Mouse (Mus musculus) gastrocnemius, adult 18-20 months (tissue): Measurements from ENCODE around the gene Tph1. TPM values are rescaled to one million over a fixed set of nuclear protein-coding genes. Genes with fewer than 3 reads are reported as not detected.
"Not testable (repeated sequence)": the region's sequence is repeated elsewhere in the genome, so short reads cannot be mapped to it uniquely, and the experiment has no call there.

ENCODE experiments used
- DNase-seq: peaks from one replicate; pipeline ENCODE4 v3.0.0; 2021; ENCODE audit warnings: low spot score
- long read RNA-seq, 2 experiments: library from polyadenylated mRNA; stranded (forward); transcript quantifications; one replicate each; pipeline ENCODE4 v2.0.0; 2021
- total RNA-seq, 2 experiments: library from RNA; stranded (reverse); gene quantifications; 2 replicates each; pipeline ENCODE4 v1.2.3; 2021

Gene Tph1
- total RNA-seq, result under 1 TPM; 0.21 to 0.41 TPM
- long read RNA-seq, experiment 1, partial matches to known transcripts, result 0 of 1 reads
- long read RNA-seq, experiment 1, other reads (novel, unspliced or antisense), result 1 of 1 reads
- long read RNA-seq, experiment 2, result 0 reads

DNA sequence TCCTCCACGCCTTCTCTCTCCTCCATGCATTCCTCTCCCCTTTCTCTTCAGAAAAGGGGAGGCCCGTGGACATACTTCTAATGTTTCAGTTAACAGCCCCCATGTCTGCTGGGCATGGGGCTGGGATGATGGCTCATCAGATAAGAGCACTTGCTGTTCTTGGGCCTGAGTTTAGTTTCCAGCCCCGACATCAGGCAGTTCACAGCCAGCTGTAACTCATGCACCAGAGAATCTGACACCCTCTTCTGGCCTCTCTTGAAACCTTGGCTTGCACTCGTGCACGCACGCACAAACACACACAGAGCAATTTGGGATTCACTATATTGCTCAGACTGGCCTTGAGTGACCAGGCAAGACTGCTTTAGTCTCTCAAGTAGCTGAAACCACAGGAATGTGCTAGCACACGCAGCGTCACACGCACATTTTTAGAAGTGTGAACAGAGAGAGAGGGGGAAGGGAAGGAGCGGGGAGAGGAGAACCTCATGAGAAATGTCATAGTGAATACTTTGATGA lies at the start of gene Tph1:
Gene Tph1 (minus strand): TSS at position 378 of the 513 bp plus-strand sequence.
- DNase-seq, result peak; percentile 26

DNA sequence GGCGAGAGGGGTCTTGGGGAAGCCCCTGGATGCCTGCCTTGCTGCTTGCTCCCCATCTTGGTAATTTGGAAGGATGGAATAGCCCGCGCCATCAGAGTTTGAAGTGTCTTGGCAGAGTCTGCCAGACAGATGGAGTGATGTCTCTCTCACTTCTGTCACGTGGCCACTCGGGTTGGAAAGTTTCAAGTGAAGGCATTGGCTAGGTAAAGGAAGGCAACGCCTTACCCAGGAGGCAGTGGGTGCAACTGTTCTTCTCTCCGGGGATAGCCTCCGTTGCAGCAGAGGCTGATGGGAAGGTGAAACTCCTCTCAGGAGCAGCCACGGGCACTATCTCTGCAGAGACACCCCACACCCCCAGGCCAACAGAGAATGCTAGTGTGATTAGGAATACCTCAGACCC lies 48.1 kb upstream of the Tph1 start:
- DNase-seq, result no peak

DNA sequence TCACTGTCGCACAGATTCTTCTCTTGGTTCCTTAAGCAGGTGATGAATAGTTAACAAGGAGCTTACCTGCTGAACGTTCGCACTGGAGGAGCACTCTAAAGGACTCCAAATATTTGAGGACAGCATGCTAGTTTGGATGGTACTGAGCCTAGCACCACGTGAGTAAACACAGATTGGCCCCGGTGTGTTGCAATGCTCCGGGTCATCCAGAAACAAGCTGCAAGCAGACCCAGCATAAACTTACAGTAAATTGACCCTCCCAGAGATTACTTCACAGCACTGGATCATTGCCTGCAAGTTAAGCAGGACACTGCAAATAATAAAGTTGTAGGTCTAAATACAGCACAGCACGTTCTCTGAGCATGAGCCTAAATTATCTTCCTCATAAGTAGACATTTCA lies 47.2 kb upstream of the Tph1 start:
- peak; percentile 88 for DNase-seq

DNA sequence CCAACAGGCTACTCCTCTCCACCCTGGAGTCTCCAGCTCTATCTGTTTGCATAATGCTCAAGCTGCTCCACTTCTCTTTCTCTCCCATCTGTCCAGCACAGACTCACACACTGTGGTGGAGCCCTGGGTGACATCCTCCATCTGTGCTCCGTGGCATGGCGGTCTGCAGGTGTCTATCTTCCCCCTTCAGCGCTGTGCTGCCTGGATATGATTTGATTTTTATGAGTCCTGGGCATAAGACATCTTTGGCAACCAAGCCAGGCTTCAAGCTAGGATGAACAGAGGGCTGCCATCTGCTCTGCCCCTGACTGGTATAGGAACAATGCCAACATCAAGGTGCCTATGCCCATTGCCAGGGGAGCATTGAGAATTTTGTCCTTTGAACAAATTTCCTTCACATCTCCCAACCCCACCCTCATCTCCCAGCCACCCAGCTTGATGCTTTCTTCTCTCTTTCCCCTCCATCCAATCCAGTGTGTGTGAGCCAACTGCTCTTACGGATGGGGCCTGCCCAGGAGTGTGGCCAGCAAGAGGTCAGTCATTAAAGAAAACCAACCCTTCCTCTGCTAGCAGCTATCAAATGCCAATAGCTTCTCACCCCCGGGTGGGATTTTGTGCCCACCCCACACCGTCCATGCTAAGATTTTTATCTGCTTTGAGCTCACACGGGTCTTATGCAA lies 46.4 kb upstream of the Tph1 start:
- no peak for DNase-seq

DNA sequence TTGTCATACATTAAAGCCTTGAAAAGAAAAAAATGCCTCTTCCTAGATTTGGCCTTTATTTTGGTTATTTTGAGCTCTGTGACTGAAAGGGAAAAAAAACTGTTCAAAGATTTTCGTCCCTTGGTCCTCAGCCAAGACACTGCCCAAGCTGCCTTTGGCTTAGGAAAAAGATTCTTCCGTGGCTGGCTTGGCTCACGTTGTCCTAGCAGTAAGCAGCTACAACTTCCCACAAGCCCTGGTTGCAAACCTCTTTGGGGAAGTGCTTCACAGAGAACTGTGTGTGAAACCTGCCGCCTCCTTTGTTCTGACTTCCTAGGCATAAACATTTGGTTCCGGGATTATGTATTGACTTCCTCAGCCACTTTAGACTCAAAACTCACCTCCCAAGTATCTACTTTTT lies 44.6 kb upstream of the Tph1 start:
- peak; percentile 38 for DNase-seq

DNA sequence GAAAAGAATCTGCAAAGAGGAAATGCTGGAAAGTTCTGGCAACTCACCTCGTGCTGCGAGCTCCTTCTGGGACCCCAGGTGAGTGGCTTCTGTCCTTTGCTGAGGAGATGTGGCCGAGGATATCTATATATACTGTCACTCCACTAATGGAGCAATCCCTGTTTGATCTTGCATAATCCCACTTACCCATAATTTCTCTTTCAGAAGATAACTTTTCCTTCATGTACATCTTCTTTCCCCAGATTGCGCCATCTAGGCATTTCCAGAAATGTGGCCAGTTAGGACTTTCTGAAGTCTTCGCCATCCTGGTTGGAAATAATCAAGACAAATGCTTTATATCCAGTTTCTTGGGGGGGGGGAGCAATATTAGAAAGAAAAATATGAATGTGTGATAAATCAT lies 43.3 kb upstream of the Tph1 start, which contains the start of gene Saa3:
Gene Saa3 (minus strand): TSS at position 101 of the 400 bp plus-strand sequence.
- no peak for DNase-seq

DNA sequence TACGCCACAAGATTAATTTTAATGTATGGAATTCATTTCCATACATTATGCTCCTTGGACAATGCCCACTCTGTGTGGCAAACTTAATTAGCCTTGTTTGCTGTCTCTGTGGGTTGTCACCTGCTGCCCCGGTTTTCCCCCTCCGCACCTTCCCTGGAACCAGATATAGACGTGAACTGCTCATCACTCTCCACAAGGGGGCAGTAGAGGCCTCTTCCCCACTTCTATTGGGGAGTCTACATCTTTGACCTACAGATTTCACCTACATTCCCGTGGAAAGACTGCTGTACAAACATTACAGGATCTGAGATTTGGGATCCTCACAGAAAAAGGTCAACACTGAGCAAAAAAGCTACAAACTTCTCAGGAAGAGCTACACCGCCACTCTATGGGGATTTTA lies 42.2 kb upstream of the Tph1 start:
- DNase-seq, result peak; percentile 67

DNA sequence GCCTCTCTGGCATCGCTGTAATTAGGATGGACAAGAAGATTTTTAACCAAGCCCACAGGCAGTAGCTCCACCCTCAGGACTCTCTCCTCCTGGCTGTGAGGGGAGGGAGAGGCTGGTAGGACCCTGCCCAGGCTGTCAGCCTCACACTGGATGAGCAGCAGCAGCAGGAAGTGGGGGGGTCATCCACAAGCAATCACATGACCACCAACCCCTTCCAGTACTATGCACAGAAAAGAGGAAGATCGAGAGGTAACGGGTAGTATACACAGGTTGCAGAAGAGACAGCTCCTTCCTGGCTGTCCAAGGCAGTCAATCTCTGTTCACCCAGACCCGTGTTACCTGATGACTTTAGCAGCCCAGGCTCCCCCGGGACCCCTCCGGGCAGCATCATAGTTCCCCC lies 39.9 kb upstream of the Tph1 start:
- DNase-seq, result no peak

DNA sequence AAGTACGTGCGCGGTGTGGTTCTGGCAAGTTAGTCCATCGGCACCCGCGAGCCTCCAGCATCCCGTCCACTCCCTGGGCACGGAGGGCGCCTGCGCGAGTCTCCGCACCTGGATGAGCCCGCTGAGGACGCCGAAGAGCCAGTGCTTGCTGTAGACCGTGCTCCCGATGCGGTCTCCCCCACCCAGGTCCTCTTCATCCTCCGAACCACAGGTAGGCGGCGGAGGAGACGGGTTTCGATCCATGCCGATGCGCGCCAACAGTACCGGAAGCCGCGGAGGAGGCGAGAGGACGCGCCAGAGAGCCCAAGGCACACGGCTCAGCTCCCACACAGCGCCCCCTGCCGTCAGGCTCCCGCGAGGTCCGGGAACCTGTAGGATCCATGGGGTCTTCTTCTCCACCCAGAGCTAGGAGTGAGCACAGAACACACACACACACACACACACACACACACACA lies 38.1 kb upstream of the Tph1 start, which contains the start of gene Saal1:
Gene Saal1 (minus strand): TSS at position 291 of the 455 bp plus-strand sequence.
- peak; percentile 81 for DNase-seq

DNA sequence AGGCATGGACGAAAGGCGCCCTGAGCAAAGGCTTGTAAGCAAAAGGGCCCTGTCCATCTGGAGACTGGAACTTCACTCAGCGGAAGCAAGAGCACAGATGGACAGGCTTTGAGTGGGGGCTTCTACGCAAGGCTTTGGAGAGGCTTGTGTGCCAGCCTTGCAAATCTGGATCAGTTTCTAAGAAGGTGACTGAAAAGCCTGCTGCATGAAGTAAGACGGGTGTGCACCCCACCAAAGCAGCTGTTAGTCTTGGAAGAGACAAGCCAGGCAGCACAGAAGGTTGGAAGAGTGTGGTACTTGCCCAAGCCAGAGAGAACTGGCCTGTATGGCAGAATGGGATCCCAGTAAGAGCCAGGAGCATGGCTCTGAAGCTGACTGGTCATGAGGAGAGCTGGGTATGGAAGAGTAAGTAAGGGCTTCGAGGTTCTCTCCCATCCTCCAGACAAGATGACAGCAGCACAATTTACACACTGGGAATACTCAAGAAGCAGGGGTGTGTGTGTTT lies 28.2 kb upstream of the Tph1 start:
- no peak for DNase-seq

DNA sequence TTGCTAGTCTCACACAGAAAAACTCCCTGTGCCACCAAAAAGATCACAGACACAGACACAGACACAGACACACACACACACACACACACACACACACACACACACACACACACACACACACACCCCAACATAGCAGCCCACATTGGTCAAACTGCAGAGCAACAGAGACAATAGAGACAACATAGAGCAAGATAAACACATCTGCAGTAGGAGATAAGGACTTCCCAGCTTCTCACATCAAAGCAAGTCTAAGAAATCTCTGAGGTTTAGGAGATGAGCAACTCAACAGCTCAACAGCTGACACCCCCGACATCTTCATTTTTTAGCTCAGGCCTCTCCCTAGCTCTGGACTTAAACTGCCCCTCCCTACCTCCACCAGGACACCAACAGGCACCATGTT lies 24.4 kb upstream of the Tph1 start:
- no peak for DNase-seq

DNA sequence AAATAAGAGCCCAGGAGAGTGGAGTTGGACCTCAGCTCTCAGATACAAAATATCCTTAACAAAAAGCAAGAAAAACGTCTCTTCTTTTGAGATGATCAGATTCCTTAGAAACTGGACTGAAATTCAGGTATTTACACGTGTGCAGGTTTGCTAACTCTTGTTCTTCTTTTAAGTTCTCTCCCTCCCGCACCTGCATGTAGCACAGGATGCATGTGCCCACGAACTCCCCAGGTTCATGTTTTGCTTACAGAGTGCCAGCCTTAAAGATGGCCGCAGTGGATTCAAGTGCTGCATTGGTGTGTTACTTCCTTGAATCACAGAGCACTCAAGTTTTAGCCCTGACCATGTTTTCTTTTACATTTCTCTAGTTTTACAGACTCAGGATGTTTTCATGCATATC lies 14.5 kb upstream of the Tph1 start:
- no peak for DNase-seq

DNA sequence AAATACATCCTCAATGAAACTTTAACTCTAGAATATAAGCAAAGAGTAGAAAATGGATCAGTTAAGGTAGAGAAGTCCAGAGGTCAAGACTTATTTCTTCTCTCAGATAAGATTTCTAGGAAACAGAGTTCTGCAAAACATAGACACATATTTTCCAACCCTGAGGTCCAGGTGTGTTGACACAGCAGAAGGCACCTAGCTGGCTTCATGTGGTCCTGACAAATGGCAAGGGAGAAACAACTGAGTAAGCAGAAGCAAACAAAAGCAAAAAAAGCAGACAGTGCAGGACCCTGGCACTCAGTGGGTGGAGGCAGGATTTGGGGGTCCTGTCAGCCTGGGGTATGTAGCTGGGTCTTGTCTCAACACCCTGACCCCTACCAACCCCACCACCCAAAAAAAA lies 8.4 kb upstream of the Tph1 start:
- DNase-seq, result no peak

DNA sequence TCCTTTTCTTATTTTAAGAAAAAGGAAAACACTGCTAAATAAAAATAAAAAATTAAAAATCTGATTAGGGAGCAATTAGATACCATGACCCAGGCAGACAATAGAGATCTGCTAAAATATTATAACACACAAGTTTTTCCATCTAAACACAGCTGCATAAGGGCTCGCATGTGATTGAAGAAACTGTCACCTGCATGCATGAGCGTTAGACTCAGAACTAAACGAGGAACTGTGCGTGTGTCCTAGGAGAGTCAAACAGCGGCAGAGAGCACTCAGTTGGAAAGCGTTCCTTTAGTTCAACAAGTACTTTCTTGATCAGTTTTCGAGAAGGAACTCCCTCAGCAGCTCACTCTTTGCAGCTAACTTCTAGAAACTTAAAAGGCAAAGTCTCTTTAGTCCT lies 6.7 kb upstream of the Tph1 start:
- not testable (repeated sequence) for DNase-seq

DNA sequence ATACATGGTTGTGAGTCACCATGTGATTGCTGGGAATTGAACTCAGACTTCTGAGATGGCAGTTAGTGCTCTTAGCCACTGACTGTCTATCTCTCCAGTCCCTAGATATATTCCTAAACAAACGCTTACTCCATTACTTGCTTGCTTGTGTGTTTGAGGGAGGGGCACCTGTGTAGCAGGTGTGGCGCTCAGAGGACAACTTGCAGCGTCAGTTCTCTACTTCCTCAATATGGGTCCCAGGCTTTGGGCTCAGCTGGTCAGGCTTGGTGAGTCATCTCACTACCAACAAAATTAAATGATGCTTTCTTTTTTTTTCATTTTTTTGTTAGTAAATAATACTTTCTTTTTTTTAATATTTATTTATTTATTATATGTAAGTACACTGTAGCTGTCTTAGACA lies 6.1 kb upstream of the Tph1 start:
- no peak for DNase-seq

DNA sequence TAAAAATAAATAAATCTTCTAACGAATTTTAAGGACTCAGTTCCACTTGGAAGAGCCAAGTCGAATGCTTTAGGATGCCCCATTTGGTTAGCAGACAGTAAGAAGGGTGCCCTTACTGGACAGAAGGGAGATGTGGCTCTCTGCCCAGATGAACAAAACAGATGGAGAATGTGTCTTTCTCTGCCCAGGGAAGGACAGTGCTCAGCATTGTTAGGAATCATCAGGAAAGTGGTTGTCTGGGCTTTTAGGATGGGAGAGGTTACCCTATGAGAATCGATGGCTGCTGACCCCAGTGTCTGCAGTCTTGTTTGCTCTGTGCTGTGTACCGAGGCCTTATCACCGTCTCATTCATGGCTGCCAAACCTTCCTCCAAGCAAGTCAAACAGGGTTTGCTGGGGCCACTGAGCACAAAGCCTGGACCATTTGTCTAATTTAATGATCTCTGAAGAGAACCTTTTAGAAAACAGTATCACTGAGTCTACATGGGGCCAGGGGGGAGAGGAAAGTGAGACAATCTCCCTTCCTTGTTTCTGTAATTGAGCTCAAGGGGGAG lies 4.5 kb upstream of the Tph1 start:
- DNase-seq, result no peak

DNA sequence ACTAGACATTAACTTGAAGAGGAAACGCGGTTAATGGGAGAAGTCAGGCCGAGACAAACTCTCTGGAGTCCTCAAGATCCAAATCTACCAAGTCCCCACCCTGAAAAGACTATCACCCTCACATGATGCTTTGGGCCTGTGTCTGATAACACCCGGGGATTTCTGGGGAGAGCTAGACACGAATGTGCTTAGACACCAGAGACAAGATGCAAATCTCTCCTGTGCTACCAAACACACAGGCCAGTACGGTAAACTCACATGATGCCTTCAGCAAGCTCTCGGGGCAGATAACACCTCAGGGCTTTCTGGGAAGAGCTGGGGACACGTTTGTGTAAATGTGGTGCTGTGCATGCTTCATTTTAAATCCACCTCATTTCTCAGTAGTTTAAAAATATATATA lies 3.5 kb upstream of the Tph1 start:
- DNase-seq, result no peak

DNA sequence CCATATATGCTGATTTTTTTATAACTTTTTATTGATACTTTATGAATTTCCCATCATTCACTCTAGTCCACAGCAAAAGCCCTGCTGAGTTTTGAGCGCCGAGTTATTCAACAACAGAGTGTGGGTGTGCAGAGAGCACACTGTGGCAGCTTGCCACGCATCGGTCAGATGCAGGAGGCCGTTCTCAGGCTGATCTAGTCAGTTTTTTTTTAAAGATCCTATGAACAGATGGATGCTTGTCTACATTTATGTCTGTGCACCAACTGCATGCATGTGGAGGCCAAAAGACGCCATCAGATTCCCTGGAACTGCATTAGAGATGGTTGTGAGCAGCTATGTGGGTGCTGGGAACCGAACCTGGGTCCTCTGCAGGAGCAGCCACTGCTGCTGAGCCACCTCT lies 2.7 kb upstream of the Tph1 start:
- DNase-seq, result no peak

DNA sequence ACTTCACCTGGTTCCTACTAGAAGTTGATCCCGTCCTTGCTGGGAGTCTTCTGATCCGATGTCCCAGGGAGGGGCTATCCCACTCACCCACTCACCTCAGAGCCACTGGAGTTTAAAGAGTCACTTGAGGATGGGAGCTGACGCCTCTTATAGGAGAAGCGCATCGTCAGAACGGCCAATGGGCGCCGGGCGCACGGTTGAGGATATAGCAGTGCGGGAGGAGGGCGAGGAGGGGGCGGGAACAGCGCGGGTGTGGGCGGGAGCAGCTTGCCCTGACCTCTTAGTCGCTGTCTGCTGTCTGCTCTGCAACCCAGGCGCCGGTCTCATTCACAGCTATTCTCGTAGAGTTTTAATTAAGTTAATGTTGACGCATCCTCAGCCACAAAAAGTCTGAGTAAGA lies 5.1 kb downstream of the Tph1 start:
- no peak for DNase-seq

DNA sequence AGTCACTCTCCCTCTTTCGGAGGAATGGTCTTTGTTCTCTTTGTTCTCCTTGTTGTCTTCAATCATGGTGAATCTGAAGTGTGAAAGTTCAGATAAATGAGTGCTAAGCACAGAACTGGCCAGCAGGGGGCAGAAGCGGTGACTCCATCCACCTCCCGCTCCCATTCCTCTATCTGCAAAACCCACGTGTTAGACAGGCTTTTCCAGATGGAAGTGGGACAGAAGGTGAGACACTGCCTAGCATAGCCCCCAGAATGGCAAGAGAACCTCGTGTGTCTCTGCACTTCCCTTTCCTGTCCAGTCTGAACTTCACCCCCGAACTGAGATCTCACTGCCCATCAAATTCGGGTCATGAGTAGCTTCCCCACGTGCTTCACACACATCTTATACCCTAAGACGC lies 7.1 kb downstream of the Tph1 start:
- DNase-seq, result peak; percentile 12

DNA sequence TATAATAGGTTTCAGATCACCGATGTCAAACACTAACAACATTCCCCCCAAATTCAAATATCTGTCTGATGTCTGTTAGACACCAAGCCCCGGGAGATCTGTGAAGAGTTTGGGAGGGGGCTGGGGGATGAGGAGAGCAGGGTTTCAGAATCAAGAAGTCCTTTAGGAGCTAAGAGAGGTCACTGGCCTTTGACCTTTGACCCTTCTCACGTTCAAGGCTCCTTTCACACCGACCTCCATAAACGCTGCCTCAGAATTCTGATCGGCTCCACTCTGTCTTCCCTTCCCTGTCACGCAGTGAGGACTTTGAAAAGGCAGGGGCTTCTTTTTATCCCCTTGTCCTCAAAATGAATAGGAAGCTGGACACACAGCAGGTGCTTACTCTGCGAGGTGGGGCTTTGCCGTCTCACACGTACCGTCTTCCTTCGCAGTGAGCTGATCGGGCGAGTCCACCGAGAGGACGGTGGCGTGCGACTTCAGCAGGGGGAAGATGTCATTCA lies 10.7 kb downstream of the Tph1 start:
- DNase-seq, result no peak

DNA sequence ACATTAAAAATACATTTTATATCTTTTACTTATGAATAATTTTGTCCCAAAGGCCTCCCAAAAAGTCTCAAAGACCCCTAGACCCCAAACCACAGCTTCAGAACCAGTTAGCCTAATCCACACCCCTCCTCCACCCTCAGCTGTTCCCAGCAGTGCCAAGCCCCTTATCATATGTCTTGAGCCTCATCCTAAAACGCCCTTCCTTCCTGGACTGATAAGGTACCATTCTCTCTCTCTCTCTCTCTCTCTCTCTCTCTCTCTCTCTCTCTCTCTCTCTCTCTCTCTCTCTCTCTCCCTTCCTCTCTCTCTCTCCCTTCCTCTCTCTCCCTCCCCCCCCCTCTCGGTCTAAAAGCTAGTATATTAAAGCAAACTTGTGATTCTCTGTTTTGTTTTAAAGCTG lies 20.1 kb downstream of the Tph1 start:
- no peak for DNase-seq

DNA sequence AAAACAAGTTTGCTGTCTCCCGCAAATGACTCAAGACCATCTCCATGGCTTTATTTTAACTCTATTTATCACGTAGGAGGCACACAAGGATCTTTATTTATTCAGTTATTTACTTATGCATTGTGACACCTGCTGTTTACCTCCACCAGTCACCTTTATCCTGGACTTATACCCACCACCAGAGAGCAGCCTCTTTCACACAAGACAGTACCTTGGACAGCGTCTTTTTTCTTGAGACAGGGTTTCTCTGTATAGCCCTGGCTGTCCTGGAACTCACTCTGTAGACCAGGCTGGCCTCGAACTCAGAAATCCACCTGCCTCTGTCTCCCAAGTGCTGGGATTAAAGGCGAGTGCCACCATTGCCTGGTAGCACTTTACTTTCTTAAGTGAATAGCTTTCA lies 22.1 kb downstream of the Tph1 start:
- DNase-seq, result not testable (repeated sequence)
